Mouse (Mus musculus): ENCODE measurements around the gene Dusp9.

The Dusp9 gene

DNA sequence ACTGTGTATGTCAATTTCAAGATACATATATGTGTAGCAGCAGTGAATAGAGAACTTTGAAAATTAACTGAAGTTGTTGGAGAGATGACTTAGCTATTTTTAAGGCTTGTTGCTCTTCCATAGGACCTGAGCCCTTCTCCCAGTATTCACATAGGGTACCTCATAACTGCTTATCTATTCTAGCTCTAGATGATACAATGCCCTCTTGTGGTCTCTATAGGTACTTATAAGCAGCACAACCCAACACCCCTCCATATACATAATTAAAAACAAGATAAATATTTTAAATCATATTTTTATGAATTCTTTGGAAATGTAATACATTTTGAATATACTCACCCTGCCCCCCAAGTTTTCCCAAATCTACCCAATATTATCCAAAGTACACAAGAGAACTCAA is 23.9 kb downstream of the Dusp9 start:
- DNase-seq (ENCODE audit: low spot score in 2 of 2) = no peak

GRCm38 (mm10) chrX:73672031-73672431 is 32.8 kb downstream of the Dusp9 start:
- peak; percentile 19 to 31 for DNase-seq (ENCODE audit: low spot score in 2 of 2)

- peak; percentile 55 to 71 for DNase-seq (ENCODE audit: low spot score in 2 of 2)
Measured at GRCm38 (mm10) chrX:73672879-73673618, 33.8 kb downstream of the Dusp9 start, which contains the start of gene Slc6a8. Gene Slc6a8 (plus strand): TSS chrX:73673150.

- DNase-seq (ENCODE audit: low spot score in 2 of 2) = peak in 1 of 2 experiments; percentile 10
Measured at GRCm38 (mm10) chrX:73673619-73673967, 34.4 kb downstream of the Dusp9 start.

DNA sequence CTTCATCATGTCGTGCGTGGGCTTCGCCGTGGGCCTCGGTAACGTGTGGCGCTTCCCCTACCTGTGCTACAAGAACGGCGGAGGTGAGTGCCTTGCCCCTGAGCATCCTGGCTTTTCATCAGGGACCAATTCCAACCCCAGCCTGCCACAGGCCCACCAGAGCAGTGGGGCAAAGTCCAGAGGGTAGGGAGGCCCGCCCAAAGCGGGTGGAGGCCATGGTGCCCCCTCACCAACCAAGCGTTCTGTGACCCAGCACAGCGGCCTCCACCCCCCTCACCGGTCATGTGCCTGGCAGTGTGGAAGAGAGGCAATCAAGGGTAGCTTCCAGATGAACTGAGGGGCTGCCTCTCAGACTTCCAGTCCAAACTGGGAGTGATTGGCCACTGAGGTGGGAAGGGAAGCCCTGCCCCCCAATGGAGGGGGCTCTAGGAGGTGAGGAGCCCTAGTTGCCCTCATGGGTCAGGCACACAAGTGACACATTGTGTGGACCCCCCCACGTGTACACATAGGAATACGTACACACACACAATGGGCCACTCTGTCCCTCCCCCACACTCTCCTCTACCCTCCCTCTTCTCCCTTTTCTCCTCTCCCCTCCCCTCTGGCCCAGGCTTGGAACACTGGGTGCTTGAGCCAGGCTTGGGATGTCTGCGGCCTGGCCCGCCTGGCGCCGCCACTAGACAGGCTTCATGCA is 34.9 kb downstream of the Dusp9 start:
- peak; percentile 21 to 52 for DNase-seq (ENCODE audit: low spot score in 2 of 2)

- DNase-seq (ENCODE audit: low spot score in 2 of 2) = no peak
Measured at GRCm38 (mm10) chrX:73675231-73675630, 36.0 kb downstream of the Dusp9 start.

DNA sequence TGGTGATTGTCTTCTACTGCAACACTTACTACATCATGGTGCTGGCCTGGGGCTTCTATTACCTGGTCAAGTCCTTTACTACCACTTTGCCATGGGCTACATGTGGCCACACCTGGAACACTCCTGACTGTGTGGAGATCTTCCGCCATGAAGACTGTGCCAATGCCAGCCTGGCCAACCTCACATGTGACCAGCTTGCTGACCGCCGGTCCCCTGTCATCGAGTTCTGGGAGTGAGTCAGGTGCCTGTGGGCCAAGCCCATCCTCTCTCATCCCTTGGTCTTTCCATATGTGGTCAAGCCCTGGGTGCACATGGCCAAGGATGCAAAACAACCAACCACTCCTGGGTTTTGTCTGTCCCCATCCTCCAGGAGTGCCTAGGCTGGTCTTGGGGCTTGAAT is 37.4 kb downstream of the Dusp9 start:
- DNase-seq (ENCODE audit: low spot score in 2 of 2) = no peak

DNA sequence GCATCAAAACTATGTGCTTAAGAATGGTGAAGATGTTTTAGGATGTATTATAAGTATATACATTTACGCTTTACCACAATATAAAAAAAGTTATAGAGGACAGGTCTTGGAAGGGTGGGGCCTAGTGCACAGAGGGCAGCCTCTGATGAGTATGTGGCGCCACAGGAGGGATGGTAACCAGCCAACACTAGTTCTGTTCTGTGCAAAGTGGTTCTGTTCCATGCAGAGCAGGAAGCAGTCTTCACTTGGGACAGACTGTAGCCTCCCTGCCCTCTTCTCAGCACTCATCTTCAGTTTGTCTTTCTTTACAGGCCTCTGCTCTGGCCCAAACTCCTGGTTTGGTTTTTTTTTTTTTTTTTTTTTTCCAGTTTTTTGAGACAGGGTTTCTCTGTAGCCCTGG is 44.9 kb downstream of the Dusp9 start:
- DNase-seq (ENCODE audit: low spot score in 2 of 2) = no peak

DNA sequence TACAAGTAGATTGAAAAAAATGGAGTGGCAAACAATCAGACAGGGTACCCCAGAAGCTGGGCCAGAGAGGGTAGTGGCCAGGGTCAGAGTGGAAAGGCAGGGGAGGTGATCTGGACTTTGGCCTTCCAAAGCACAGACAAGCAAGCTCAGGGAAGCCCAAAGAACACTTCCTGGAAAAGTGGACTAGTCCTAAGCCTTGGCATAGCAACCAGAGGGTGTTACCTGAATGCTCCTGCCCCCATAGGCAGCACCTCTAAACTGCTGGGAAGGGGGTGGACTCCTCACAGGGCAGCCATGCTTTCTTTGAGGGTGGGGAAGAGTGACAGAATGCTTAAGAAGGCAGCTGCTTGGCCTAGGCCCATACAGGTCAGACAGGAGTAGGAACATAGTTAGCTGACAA is 45.8 kb downstream of the Dusp9 start:
- no peak for DNase-seq (ENCODE audit: low spot score in 2 of 2)

GRCm38 (mm10) chrX:73685629-73686028 is 46.4 kb downstream of the Dusp9 start:
- peak; percentile 28 to 65 for DNase-seq (ENCODE audit: low spot score in 2 of 2)

- peak; percentile 29 to 61 for DNase-seq (ENCODE audit: low spot score in 2 of 2)
Measured at GRCm38 (mm10) chrX:73690917-73691629, 51.9 kb downstream of the Dusp9 start.

Data from heart, adult 9 months (tissue).